Mouse (Mus musculus) thymus, postnatal 10 days (tissue): ENCODE measurements around the gene Gpr35.

Source experiments
- DNase-seq, 2 experiments: peaks; one replicate each; pipeline ENCODE4 v3.0.0; 2021; ENCODE audit warnings: low spot score in 2 of 2

Gpr35 gene

GRCm38 (mm10) chr1:92950607-92951006 is at the start of gene Gpr35:
Gene Gpr35 (plus strand): TSS chr1:92950865.
- no peak for DNase-seq

DNA sequence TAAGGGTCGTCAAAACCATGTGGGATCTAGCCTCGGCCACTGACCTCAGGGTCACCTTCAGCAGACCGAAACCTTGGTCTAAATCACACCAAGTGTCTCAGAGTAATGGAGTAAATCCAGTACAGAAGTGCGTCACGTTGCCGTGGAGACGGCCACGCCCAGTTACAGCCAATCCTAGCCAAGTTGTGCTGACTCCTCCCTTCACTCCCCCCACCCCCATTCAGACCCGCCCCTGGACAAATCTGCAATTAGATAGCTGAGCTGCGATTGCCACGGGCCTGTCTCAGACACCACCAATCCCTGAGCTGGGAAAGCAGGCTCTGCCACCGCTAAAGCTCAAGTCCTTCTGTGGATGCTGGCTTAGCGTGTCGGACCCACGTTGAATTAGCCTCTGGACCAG is 47.9 kb upstream of the Gpr35 start, which contains the start of gene Ankmy1:
TSS of gene Ankmy1 (minus strand) at position 121 of the 400 bp plus-strand sequence.
- no peak for DNase-seq

- no peak for DNase-seq
These were observed 47.0 kb upstream of the Gpr35 start for GRCm38 (mm10) chr1:92903627-92904026.

GRCm38 (mm10) chr1:92905703-92906310 is 44.9 kb upstream of the Gpr35 start:
- no peak for DNase-seq

DNA sequence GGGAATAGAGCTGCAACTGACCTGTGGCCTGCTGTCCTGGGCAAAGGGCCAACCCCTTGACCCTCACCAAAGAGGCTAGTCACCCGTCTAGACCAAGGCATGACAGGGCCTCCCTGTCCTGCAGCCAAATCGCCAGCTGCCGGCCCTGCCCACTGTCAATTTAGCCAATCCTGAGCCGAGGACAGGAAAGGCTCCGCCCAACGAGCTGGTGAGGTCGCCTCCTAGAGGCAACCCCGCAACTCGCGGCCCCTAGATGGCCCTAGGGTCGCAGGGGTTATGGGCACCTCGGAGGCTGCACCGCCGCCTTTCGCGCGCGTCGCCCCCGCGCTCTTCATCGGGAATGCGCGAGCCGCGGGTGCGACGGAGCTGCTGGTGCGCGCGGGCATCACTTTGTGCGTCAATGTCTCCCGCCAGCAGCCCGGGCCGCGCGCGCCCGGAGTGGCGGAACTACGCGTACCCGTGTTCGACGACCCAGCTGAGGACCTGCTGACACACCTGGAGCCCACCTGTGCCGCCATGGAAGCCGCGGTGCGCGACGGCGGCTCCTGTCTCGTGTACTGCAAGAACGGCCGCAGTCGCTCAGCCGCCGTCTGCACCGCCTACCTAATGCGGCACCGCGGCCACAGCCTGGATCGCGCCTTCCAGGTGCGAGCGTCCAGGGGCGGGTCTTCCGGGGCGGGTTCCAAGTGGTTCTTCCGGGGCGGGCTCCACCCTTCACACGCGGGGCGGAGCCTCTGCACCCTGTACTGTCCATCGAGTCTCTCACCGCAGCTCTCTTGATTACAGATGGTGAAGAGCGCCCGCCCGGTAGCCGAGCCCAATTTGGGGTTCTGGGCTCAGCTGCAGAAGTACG is 43.7 kb upstream of the Gpr35 start, which contains the start of gene Dusp28:
TSS of gene Dusp28 (plus strand) at position 203 of the 853 bp plus-strand sequence.
- DNase-seq, result peak; percentile 77 to 79

DNA sequence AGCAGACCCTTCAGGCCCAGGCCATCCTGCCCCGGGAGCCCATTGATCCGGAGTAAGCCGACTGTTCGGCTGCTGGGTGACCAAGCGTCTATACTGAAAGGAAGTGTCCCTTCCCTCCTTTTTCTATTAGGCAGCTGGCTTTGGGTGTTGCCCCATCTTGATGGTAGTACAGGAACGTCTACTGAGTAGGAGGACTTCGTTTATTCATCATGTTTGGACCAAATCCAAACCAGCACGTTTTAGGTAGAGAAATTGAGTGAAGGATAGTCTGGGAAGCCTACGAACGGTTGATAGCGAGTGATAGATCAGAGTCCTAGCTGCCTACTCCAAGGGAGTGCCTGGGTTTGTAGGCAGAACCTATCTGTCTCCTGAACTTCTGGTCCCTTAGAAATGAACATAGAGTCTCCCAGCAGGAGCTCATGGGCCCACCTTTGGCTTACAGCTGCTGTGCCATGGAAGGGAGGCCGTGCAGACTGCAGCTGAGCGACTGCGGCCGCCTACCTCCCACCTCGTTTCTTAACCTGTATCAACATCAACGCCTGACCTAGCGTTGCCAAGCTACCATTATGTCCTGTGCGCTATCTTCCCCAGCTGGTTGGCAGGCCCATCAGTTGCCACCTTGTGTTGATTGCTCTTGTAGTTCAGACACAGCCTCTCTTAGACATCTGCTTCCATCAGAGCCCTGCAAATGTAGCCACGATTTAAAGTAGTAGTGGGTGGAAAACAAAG is 42.9 kb upstream of the Gpr35 start:
- no peak for DNase-seq

- DNase-seq, result no peak
These were observed 42.0 kb upstream of the Gpr35 start for GRCm38 (mm10) chr1:92908664-92909063.

GRCm38 (mm10) chr1:92909068-92909467 is 41.6 kb upstream of the Gpr35 start:
- peak; percentile 36 to 57 for DNase-seq

GRCm38 (mm10) chr1:92910239-92910885 is 40.3 kb upstream of the Gpr35 start, which contains the start of gene Rnpepl1:
Gene Rnpepl1 (plus strand): TSS chr1:92910783.
- peak; percentile 66 to 81 for DNase-seq

GRCm38 (mm10) chr1:92910925-92911720 is 39.5 kb upstream of the Gpr35 start:
- peak; percentile 41 to 46 for DNase-seq

GRCm38 (mm10) chr1:92911721-92912138 is 38.9 kb upstream of the Gpr35 start:
- DNase-seq, result no peak

GRCm38 (mm10) chr1:92912286-92912685 is 38.4 kb upstream of the Gpr35 start:
- DNase-seq, result peak; percentile 46

- DNase-seq, result no peak
These were observed 36.4 kb upstream of the Gpr35 start for GRCm38 (mm10) chr1:92914239-92914638.

DNA sequence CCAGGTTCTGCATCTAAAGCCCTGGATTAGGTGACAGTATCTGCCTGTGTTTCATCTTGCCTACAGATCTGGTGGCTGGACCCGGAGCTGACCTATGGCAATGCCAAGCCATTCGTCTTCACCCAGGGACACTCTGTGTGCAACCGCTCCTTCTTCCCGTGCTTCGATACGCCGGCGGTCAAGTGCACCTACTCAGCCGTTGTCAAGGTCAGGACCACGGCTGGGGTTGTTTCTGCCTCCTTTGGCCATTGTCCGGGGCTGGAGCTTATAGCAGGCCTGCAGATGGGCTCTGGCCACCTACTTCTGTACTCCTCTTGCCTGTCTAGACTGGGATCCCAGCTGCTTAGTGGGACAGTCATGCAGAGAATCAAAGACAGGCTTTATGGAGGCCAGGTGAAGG is 35.7 kb upstream of the Gpr35 start:
- DNase-seq, result no peak

DNA sequence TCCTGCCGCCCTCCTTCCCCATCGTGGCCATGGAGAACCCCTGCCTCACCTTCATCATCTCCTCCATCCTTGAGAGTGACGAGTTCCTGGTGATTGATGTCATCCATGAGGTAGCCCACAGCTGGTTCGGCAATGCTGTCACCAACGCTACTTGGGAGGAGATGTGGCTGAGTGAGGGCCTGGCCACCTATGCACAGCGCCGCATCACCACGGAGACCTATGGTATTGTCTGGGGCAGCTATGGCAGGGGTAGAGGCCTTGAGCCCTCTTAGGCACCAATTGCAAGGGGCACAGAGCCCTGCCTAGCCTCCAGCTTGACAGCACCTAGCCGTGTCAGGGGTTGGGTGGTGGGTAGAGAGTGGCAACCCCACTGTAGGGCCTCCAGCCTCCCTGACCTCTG is 33.9 kb upstream of the Gpr35 start:
- DNase-seq, result no peak

- no peak for DNase-seq
These were observed 31.5 kb upstream of the Gpr35 start for GRCm38 (mm10) chr1:92919151-92919550.

GRCm38 (mm10) chr1:92919775-92920174 is 30.9 kb upstream of the Gpr35 start:
- no peak for DNase-seq

DNA sequence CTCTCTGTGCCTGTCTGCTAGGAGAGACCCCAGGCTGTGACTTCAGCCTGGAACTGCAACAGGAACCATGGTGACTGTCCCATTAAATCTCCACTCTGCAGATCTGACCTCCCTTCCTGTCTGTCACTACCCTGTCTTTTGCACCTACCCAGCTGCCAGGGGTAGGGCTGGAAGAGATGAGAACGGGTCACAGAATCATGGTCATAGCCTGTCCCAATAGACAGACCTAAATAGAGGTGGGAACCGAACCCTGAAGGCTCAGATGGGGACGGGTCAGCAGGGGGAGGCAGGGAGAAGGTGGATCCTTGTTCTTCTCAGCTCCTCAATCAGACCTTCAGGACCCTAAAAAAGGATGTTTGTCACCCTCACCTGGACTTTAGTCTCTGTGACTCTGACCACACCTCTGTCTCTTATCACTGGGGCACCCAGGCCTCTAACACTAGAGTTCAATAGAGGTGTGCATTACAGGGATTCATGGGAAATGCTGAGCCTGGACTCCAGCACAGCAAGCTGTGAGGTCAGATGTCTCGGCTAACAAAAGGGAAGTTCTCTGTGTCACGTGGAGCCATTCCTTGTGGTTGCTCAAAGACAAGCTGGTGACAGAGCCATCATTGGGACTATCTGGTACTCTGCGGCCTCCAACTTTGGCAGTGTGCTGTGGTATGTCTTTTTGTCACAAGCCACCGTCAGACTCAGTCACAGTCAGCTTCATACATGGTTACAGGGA is 30.0 kb upstream of the Gpr35 start:
- DNase-seq, result no peak

- DNase-seq, result no peak
These were observed 29.2 kb upstream of the Gpr35 start for GRCm38 (mm10) chr1:92921496-92921895.

GRCm38 (mm10) chr1:92930171-92930706 is 20.4 kb upstream of the Gpr35 start:
- no peak for DNase-seq
